Mouse (Mus musculus): ENCODE measurements around the gene Acnat1. TPM values are rescaled to one million over a fixed set of nuclear protein-coding genes. Genes with fewer than 3 reads are reported as not detected.
"Not testable (repeated sequence)": the region's sequence is repeated elsewhere in the genome, so short reads cannot be mapped to it uniquely, and the experiment has no call there.

Acnat1 gene
- polyA plus RNA-seq, 1 experiment from 2014 or later, result 4.4 TPM

DNA sequence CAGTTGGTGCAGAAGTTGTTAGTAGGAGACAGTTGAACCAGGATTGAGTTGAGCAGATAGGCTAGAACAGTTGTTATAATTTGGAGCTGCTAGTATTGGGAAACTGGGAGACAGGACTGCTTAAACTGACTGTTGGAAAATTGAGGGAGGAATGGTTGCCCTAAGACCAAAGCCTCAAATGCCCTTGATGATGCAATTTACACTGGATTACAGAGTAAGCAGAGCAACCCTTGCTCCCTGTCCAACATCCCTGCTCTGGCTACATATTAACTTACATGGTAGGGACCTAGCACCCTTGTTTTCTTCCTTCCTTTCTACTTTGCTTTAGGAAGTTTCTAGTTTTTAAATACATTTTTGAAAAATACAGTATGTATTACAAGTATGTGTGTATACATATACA, 11.7 kb upstream of the Acnat1 start:
- ATAC-seq, result peak; percentile 95
- TF ChIP-seq EP300 (IDR thresholded peaks at IDR 0.05; ENCODE audit: low read depth) (peak; percentile 73), CTCF (IDR thresholded peaks at IDR 0.05; ENCODE audit: low read depth) (no peak)

DNA sequence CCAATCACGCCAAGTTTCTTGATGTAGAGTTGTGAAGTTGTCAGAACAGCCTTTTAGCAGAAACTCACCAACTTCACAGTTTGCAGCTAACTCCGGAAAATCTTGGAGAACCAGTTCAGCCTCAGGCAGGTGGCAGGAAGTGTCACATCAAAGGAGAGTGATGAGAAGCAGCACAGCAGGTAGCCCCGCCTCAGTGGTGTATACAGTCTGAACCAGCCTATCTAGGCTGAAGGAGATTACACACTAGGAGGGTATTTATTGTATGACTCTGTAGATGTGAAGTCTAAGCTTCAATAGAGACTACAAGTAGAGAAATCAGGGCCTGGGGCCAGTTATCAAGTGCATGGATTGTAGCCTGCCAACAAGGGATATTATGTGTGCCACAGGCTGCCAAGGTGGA, 7.2 kb upstream of the Acnat1 start:
- ATAC-seq, result no peak
- Histone ChIP-seq H3K27me3 (ENCODE audit: insufficient read depth, low read length) (no peaks in the 10 kb centered on the region), H3K4me2 (ENCODE audit: low read depth, low read length) (peak overlapping the region; percentile 38; the same call in 1 of the 2 replicates), H3K9ac (replicated peaks) (peak overlapping the region; percentile 23; the same call in 1 of the 2 replicates), H3K4me1 (ENCODE audit: insufficient read depth) (peaks cover 8% of the 10 kb centered on the region), H3K4me3 (ENCODE audit: low read depth, low read length) (peak overlapping the region; percentile 26), H3K9me3 (ENCODE audit: low read length) (no peaks in the 10 kb centered on the region), H3K27ac (ENCODE audit: low read depth) (peak overlapping the region; percentile 76), H3K36me3 (replicated peaks; ENCODE audit: insufficient read depth, low read length) (no peaks in the 10 kb centered on the region)
- DNase-seq, result no peak
- TF ChIP-seq CTCF (IDR thresholded peaks at IDR 0.05; ENCODE audit: low read depth) (no peak), EP300 (IDR thresholded peaks at IDR 0.05; ENCODE audit: low read depth) (no peak)
- 55% methylated on average over 3 of the region's 3 CpGs for WGBS (ENCODE audit: insufficient replicate concordance)

More for the DNA sequence above, 11.7 kb upstream of the Acnat1 start:
- no peak overlapping the region for H3K4me2 ChIP-seq (ENCODE audit: low read depth, low read length)
- H3K4me1 ChIP-seq (ENCODE audit: insufficient read depth), result peaks cover 6% of the 10 kb centered on the region
- H3K9me3 ChIP-seq (ENCODE audit: low read length), result no peaks in the 10 kb centered on the region
- DNase-seq, result no peak
- H3K27ac ChIP-seq (ENCODE audit: low read depth), result peak overlapping the region; percentile 84
- H3K9ac ChIP-seq (replicated peaks), result no peak overlapping the region
- 0 out of 2 replicates have a peak, but pooled peaks cover 3% of the 10 kb centered on the region for H3K36me3 ChIP-seq (replicated peaks; ENCODE audit: insufficient read depth, low read length)
- no peaks in the 10 kb centered on the region for H3K27me3 ChIP-seq (ENCODE audit: insufficient read depth, low read length)
- no peak overlapping the region for H3K4me3 ChIP-seq (ENCODE audit: low read depth, low read length)

- Histone ChIP-seq H3K9ac (replicated peaks) (peak overlapping the region; percentile 23; the same call in 1 of the 2 replicates), H3K36me3 (replicated peaks; ENCODE audit: insufficient read depth, low read length) (no peaks in the 10 kb centered on the region), H3K27me3 (ENCODE audit: insufficient read depth, low read length) (no peaks in the 10 kb centered on the region), H3K27ac (ENCODE audit: low read depth) (peak overlapping the region; percentile 76), H3K4me2 (ENCODE audit: low read depth, low read length) (peak overlapping the region; percentile 38), H3K4me3 (ENCODE audit: low read depth, low read length) (peak overlapping the region; percentile 26), H3K4me1 (ENCODE audit: insufficient read depth) (peaks cover 13% of the 10 kb centered on the region), H3K9me3 (ENCODE audit: low read length) (no peaks in the 10 kb centered on the region)
- no peak for DNase-seq
- TF ChIP-seq EP300 (IDR thresholded peaks at IDR 0.05; ENCODE audit: low read depth) (no peak), CTCF (IDR thresholded peaks at IDR 0.05; ENCODE audit: low read depth) (no peak)
- WGBS (ENCODE audit: insufficient replicate concordance), result 36% methylated on average over 21 of the region's 21 CpGs
- ATAC-seq, result peak; percentile 33; the same call in 1 of the 2 replicates
These were observed 6.5 kb upstream of the Acnat1 start for GRCm38 (mm10) chr4:49480104-49480760.

DNA sequence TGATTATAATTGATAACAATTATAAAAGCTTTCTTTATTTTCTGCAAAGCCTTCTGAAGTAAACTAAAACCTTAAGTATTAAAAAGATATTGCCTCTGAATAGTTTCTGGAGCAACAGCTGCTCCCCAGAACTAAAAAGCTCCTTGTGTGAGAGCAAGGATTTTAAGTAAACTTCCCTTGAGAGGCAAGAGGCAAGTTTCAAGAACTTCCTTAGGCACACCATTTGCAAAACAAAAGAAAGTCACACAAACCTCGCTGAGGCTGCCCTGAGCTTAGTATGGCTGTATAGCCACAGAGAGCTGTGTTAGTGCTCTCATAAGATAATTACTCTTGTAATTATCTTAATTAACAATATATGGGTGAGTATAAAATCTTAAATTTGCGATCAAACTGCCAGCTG, 5.3 kb upstream of the Acnat1 start:
- Histone ChIP-seq H3K27ac (ENCODE audit: low read depth) (peak overlapping the region; percentile 23; the same call in 1 of the 2 replicates), H3K4me2 (ENCODE audit: low read depth, low read length) (peak overlapping the region; percentile 66; the same call in 1 of the 2 replicates), H3K4me1 (ENCODE audit: insufficient read depth) (peaks cover 19% of the 10 kb centered on the region)
- not testable (repeated sequence) for DNase-seq; H3K9me3 ChIP-seq (ENCODE audit: low read length); H3K27me3 ChIP-seq (ENCODE audit: insufficient read depth, low read length); H3K36me3 ChIP-seq (replicated peaks; ENCODE audit: insufficient read depth, low read length); H3K4me3 ChIP-seq (ENCODE audit: low read depth, low read length); ATAC-seq; H3K9ac ChIP-seq (replicated peaks)
- WGBS (ENCODE audit: insufficient replicate concordance), result 26% methylated on average over 2 of the region's 2 CpGs

DNA sequence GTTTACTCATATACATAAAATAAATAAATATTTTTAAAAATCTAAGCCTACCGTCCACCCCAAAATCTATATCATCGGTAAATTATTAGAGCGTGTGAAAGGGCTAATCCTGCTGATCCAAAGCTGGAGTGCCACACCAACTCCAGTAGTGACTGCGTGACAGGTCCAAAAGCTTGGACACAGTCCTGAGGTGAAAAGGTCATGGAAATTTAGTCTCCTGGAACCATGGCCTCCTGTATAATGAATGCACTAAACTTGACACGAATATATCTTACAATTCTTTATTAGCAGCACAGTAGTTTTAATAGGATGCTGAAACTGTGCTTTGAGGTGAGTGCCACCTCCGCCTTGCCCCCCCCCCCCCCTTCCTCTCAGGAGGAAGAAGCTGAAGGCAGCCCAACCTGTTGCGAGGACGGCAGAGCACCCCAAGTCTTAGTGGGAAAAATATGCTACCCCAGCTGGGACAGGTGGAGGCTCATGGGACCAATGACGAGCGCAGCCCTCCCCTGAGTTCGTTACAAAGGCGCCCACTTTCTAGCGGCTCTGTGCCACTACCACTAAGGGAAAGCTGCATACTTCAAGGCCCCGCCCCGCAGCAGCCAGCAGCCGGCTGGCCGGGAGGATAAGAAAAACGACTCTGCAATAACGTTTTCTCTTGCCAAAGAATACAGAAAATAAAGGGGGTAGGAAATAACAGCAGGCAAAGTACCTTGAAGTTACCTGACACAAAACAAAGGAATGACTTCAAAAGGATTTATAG, 4.6 kb upstream of the Acnat1 start:
- H3K4me2 ChIP-seq (ENCODE audit: low read depth, low read length), result peak overlapping the region; percentile 66
- peak overlapping the region; percentile 47 for H3K9ac ChIP-seq (replicated peaks)
- H3K27ac ChIP-seq (ENCODE audit: low read depth), result peak overlapping the region; percentile 58
- DNase-seq (peak; percentile 75), ATAC-seq (peak; percentile 86)
- peaks cover 19% of the 10 kb centered on the region for H3K4me1 ChIP-seq (ENCODE audit: insufficient read depth)
- H3K27me3 ChIP-seq (ENCODE audit: insufficient read depth, low read length), result no peaks in the 10 kb centered on the region
- H3K36me3 ChIP-seq (replicated peaks; ENCODE audit: insufficient read depth, low read length), result no peaks in the 10 kb centered on the region
- no peaks in the 10 kb centered on the region for H3K9me3 ChIP-seq (ENCODE audit: low read length)
- 19% methylated on average over 19 of the region's 19 CpGs for WGBS (ENCODE audit: insufficient replicate concordance)
- peak; percentile 85 for TF ChIP-seq EP300 (IDR thresholded peaks at IDR 0.05; ENCODE audit: low read depth)
- TF ChIP-seq CTCF (IDR thresholded peaks at IDR 0.05; ENCODE audit: low read depth), result no peak
- H3K4me3 ChIP-seq (ENCODE audit: low read depth, low read length), result peak overlapping the region; percentile 34

- Histone ChIP-seq H3K4me2 (ENCODE audit: low read depth, low read length) (no peak overlapping the region), H3K4me1 (ENCODE audit: insufficient read depth) (peaks cover 14% of the 10 kb centered on the region), H3K27me3 (ENCODE audit: insufficient read depth, low read length) (no peaks in the 10 kb centered on the region), H3K4me3 (ENCODE audit: low read depth, low read length) (no peak overlapping the region), H3K9ac (replicated peaks) (no peak overlapping the region), H3K9me3 (ENCODE audit: low read length) (no peaks in the 10 kb centered on the region), H3K27ac (ENCODE audit: low read depth) (no peak overlapping the region), H3K36me3 (replicated peaks; ENCODE audit: insufficient read depth, low read length) (no peaks in the 10 kb centered on the region; the same call in 1 of the 2 replicates)
- DNase-seq (no peak), ATAC-seq (peak; percentile 43)
- no peak for TF ChIP-seq CTCF (IDR thresholded peaks at IDR 0.05; ENCODE audit: low read depth)
- TF ChIP-seq EP300 (IDR thresholded peaks at IDR 0.05; ENCODE audit: low read depth), result peak; percentile 70; the same call in 1 of the 2 replicates
These were observed 871 bp upstream of the Acnat1 start for GRCm38 (mm10) chr4:49474583-49474982.

All from liver, postnatal 0 days (tissue).